Mouse (Mus musculus) brain, embryonic 14.5 days (tissue): ENCODE results near the gene Zdhhc16.

Experiments
- CTCF ChIP-seq: fragments of 200-500 bp; IDR thresholded peaks from 2 replicates; pipeline ENCODE4 v1.5.1; 2012; ENCODE audit warnings: inconsistent platforms, mild to moderate bottlenecking, moderate library complexity, borderline replicate concordance; ENCODE audit not compliant: insufficient read depth, insufficient read length; ENCODE audit errors: extremely low read depth
- POLR2A ChIP-seq: fragments of 200-500 bp; IDR thresholded peaks from 2 replicates; pipeline ENCODE4 v1.6.1; 2012; ENCODE audit warnings: mild to moderate bottlenecking, inconsistent platforms, borderline replicate concordance; ENCODE audit not compliant: poor library complexity, insufficient read depth, insufficient read length, severe bottlenecking; ENCODE audit errors: extremely low read depth

DNA sequence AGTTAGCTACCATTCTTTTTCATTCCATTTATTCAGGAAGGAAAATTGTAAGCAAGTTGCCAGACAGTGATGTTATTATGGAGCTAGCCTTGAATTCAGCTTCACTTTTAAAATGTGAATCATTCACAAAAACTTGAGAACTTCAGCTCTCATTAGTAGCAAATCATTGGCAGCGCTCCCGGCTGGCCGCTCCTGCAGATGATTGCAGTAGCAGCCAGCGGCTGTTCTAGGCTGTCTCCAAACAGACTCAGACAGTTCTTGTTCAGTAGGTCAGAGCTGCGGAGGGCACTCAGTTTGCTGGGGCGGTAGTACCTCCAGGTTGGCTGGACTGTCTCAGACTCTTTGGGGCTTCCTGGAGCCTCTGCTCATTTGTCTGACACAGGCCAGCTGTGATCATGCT, 60.2 kb downstream of the Zdhhc16 start:
- TF ChIP-seq CTCF (no peak), POLR2A (no peak)
